Mouse (Mus musculus): ENCODE data around the gene Ccdc155.

DNA sequence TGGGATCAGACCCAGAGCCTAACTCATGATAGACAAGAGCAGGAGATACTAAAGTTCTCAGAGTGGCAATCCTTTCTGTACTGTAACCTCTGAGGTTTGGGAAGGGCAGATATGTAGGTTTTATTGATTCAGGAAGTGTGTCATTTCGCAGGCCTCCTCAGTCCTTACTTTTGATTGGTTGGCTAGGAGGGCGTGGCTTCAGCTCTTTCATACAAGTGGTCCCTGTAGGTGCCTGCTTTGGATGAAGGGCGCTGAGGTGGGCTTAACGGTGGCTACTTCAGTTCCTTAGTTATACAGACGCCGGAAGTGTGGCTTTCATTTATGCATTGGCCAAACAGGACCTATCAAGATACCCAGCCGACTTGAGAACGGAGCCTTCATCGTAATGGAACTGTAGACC, 49.1 kb downstream of the Ccdc155 start:
- no peak for TF ChIP-seq POLR2A (IDR thresholded peaks at IDR 0.05; ENCODE audit: low read depth, low read length)
- no peak for TF ChIP-seq CTCF (IDR thresholded peaks at IDR 0.05; ENCODE audit: extremely low read depth, insufficient read depth, insufficient read length, insufficient replicate concordance)

Data from spleen, adult 2 months (tissue).